Mouse (Mus musculus) T-cell, adult 2 months (primary cell): Measurements from ENCODE around the gene Pus7.
"Not testable (repeated sequence)": the region's sequence is repeated elsewhere in the genome, so short reads cannot be mapped to it uniquely, and the experiment has no call there.

ENCODE experiments used
- DNase-seq: peaks from one replicate; pipeline ENCODE4 v3.0.0; 2022; ENCODE audit warnings: low spot score

Gene Pus7

GRCm38 (mm10) chr5:23755591-23755990 lies 27.9 kb downstream of the Pus7 start:
- DNase-seq = no peak

GRCm38 (mm10) chr5:23749882-23750281 lies 33.6 kb downstream of the Pus7 start:
- no peak for DNase-seq

- DNase-seq = no peak
Observed at GRCm38 (mm10) chr5:23743261-23743660, 40.2 kb downstream of the Pus7 start.

GRCm38 (mm10) chr5:23737111-23737510 lies 46.4 kb downstream of the Pus7 start:
- DNase-seq = no peak

GRCm38 (mm10) chr5:23736366-23736765 lies 47.1 kb downstream of the Pus7 start:
- no peak for DNase-seq

- DNase-seq = no peak
Observed at GRCm38 (mm10) chr5:23721956-23722355, 61.6 kb downstream of the Pus7 start.

GRCm38 (mm10) chr5:23718881-23719328 lies 64.6 kb downstream of the Pus7 start:
- peak; percentile 54 for DNase-seq

- no peak for DNase-seq
Observed at GRCm38 (mm10) chr5:23718182-23718534, 65.4 kb downstream of the Pus7 start.

- no peak for DNase-seq
Observed at GRCm38 (mm10) chr5:23717469-23718181, 65.9 kb downstream of the Pus7 start.

- no peak for DNase-seq
Observed at GRCm38 (mm10) chr5:23713401-23714335, 69.8 kb downstream of the Pus7 start.

GRCm38 (mm10) chr5:23712130-23713001 lies 71.1 kb downstream of the Pus7 start:
- peak; percentile 79 for DNase-seq

GRCm38 (mm10) chr5:23711671-23712129 lies 71.8 kb downstream of the Pus7 start:
- peak; percentile 40 for DNase-seq

- no peak for DNase-seq
Observed at GRCm38 (mm10) chr5:23711244-23711643, 72.3 kb downstream of the Pus7 start.

GRCm38 (mm10) chr5:23709661-23710060 lies 73.8 kb downstream of the Pus7 start:
- peak; percentile 13 for DNase-seq

- not testable (repeated sequence) for DNase-seq
Observed at GRCm38 (mm10) chr5:23706601-23707597, 76.6 kb downstream of the Pus7 start.

GRCm38 (mm10) chr5:23697457-23697856 lies 86.1 kb downstream of the Pus7 start:
- no peak for DNase-seq
